Mouse (Mus musculus) spleen, adult 2 months (tissue): ENCODE measurements around the gene Ppp1r16b. TPM values are rescaled to one million over a fixed set of nuclear protein-coding genes. Genes with fewer than 3 reads are reported as not detected.

Experiments
- DNase-seq, 2 experiments: peaks; one replicate each; pipeline versions ENCODE4 v3.0.0 to v3.0.0-alpha.2; 2012 to 2021; ENCODE audit warnings: low spot score in 2 of 2, low read depth in 1 of 2
- H3K27ac ChIP-seq: fragments of 200-500 bp; 2 replicates; pipeline ENCODE4 v1.5.1; 2012; ENCODE audit warnings: low read length, inconsistent platforms; ENCODE audit not compliant: insufficient read depth
- H3K27me3 ChIP-seq: fragments of 200-500 bp; 2 replicates; pipeline ENCODE4 v1.6.1; 2012; ENCODE audit warnings: mild to moderate bottlenecking, moderate library complexity, low read length, inconsistent platforms; ENCODE audit not compliant: control insufficient read depth, insufficient read depth
- H3K36me3 ChIP-seq: fragments of 200-500 bp; 2 replicates; pipeline ENCODE4 v1.6.1; 2012; ENCODE audit warnings: mild to moderate bottlenecking, low read length, inconsistent platforms; ENCODE audit not compliant: control insufficient read depth, insufficient read depth
- H3K4me1 ChIP-seq: fragments of 200-500 bp; 2 replicates; pipeline ENCODE4 v1.6.1; 2011; ENCODE audit warnings: inconsistent platforms; ENCODE audit not compliant: control insufficient read depth, insufficient read depth, insufficient read length
- H3K4me3 ChIP-seq: fragments of 200-500 bp; 2 replicates; pipeline ENCODE4 v1.5.1; 2011; ENCODE audit warnings: mild to moderate bottlenecking, inconsistent platforms; ENCODE audit not compliant: insufficient read depth, insufficient read length; ENCODE audit errors: extremely low read depth
- CTCF ChIP-seq: fragments of 200-500 bp; IDR thresholded peaks from 2 replicates; pipeline ENCODE4 v1.5.1; 2011; ENCODE audit warnings: mild to moderate bottlenecking, inconsistent platforms; ENCODE audit not compliant: insufficient read depth, insufficient read length, insufficient replicate concordance; ENCODE audit errors: extremely low read depth
- POLR2A ChIP-seq: fragments of 200-500 bp; IDR thresholded peaks from 2 replicates; pipeline ENCODE4 v1.6.1; 2011; ENCODE audit warnings: low read depth, low read length, inconsistent platforms
- WGBS: fragments of 180-500 bp; shearing (Covaris S2); methylation state at CpG from one replicate; pipeline ENCODE4 v1.1.7; 2018; 5-methylcytosine and 5-hydroxymethylcytosine counted together
- polyA plus RNA-seq: library from polyadenylated mRNA; depleted of rRNA; stranded (reverse); fragments of >200 nt; gene quantifications from 2 replicates; pipeline ENCODE4 v1.2.3, GENCODE M21; 2012

Ppp1r16b gene
- polyA plus RNA-seq, 1 experiment, result 17.6 TPM

DNA sequence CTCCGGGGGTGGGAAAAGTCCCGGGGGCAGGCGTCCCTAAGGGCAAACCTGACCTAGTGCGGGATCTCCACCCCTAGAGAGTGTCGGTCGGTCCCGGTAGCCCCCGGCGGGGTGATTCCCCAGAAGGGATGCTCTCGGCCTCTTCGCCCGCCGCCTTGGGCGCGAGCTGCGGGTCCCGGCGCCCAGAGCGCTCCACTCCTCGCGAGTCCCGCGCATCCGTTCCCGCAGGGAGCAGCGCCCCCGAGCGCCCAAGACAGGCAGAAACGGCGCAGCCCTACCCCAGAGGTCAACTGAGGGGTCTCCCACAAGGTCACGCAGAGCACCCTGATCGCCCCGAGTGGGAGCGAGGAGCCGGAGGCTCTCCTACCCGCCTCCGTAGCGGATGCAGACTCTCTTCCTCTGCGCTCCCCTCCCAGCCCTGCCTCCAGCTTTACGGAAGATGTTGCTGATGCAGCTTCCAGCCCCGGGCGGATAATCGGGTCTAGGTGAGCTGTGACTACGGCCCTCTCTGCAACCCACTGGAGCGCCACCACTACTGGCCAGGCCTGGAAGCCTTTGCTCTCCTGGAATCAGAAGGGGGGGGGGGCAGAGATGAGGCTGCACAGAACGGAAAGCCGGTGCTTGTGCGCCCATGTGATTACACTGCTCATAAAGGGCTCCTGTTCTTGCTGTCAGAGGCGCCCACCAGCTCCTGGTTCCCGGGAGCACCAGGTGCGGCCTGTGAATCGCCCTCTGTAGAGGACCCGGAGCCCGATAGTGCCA lies 2.7 kb downstream of the Ppp1r16b start:
- H3K27ac ChIP-seq, result peak overlapping the region; percentile 91
- peak overlapping the region; percentile 90 for H3K4me3 ChIP-seq
- no peaks in the 10 kb centered on the region for H3K27me3 ChIP-seq
- DNase-seq, result peak in 1 of 2 experiments; percentile 62
- 0 out of 2 replicates have a peak, but pooled peaks cover 3% of the 10 kb centered on the region for H3K36me3 ChIP-seq
- WGBS, result under 1% methylated on average over 54 of the region's 54 CpGs
- TF ChIP-seq POLR2A (no peak; the same call in 1 of the 2 replicates), CTCF (no peak)
- H3K4me1 ChIP-seq, result peaks cover 31% of the 10 kb centered on the region

- 0 out of 2 replicates have a peak, but pooled peaks cover 3% of the 10 kb centered on the region for H3K36me3 ChIP-seq
- peak overlapping the region; percentile 90 for H3K4me3 ChIP-seq
- H3K27ac ChIP-seq, result peak overlapping the region; percentile 91
- TF ChIP-seq POLR2A (no peak), CTCF (no peak)
- no peaks in the 10 kb centered on the region for H3K27me3 ChIP-seq
- DNase-seq, result peak in 1 of 2 experiments; percentile 39
- WGBS, result 8% methylated on average over 23 of the region's 23 CpGs
- peaks cover 36% of the 10 kb centered on the region for H3K4me1 ChIP-seq
These were observed 3.3 kb downstream of the Ppp1r16b start for GRCm38 (mm10) chr2:158668433-158669010.

DNA sequence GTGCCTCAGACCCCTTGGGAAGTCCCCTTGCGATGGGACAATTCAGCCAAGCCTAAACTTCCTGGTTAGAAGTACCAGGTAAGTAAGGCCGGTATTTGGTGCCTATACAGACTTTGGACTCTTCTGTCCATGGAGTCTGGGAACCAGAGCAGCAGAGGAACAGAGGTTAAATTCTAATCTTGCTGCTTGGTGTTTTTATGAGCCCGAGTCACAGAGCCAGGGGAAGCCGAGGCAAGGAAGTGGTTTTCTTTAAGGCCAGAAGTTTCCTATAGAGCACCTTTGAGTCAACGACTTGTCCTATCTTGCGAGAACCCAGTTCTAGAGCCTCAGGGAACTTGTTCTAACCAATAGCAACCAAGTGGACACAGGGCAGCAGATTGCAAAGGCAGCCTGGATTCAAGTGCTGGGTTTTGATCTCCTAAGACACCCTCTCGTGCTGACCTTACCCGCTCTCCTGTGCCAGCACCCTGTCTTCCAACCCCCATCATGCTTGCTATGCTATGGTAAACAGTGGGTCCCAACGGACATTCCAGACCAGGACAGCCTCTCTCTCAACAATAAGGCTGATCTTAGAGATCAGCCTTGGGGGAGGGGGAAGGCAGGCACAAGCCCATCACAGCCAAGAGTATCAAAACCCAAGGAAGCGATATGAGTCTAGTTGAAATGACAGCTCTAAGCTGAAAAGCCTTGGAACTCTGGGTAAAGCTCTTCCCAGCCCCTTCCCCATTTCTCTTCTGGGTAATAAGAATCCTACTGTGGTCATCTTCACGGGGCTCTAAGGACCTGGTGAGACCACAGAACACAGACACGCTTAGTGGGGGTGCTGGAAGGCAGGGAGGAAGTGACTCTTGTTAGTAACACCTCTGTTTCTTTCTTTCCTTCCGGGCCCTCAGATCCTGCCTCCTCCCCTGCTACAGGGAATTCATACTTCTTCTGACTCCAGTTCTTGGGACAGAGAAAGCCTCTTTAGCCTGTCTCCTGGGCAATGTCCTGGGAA lies 4.3 kb downstream of the Ppp1r16b start:
- TF ChIP-seq CTCF (no peak), POLR2A (no peak)
- Histone ChIP-seq H3K4me3 (peak overlapping the region; percentile 90; the same call in 1 of the 2 replicates), H3K27ac (peak overlapping the region; percentile 91), H3K27me3 (no peaks in the 10 kb centered on the region), H3K4me1 (peaks cover 42% of the 10 kb centered on the region), H3K36me3 (0 out of 2 replicates have a peak, but pooled peaks cover 3% of the 10 kb centered on the region)
- DNase-seq, result peak in 1 of 2 experiments; percentile 39
- 25% methylated on average over 13 of the region's 13 CpGs for WGBS

GRCm38 (mm10) chr2:158670571-158670970 lies 5.4 kb downstream of the Ppp1r16b start:
- WGBS, result 72% methylated on average over 10 of the region's 10 CpGs

GRCm38 (mm10) chr2:158672829-158673228 lies 7.6 kb downstream of the Ppp1r16b start:
- 8% methylated on average over 6 of the region's 6 CpGs for WGBS
- Histone ChIP-seq H3K4me3 (no peak overlapping the region), H3K4me1 (peaks cover 53% of the 10 kb centered on the region), H3K36me3 (0 out of 2 replicates have a peak, but pooled peaks cover 3% of the 10 kb centered on the region), H3K27me3 (no peaks in the 10 kb centered on the region), H3K27ac (peak overlapping the region; percentile 61)
- DNase-seq, result peak in 1 of 2 experiments; percentile 29
- TF ChIP-seq CTCF, result no peak
- TF ChIP-seq POLR2A, result no peak

More at GRCm38 (mm10) chr2:158670571-158670970, 5.4 kb downstream of the Ppp1r16b start:
- no peak for TF ChIP-seq CTCF
- TF ChIP-seq POLR2A, result no peak
- peaks cover 50% of the 10 kb centered on the region for H3K4me1 ChIP-seq
- H3K27ac ChIP-seq, result peak overlapping the region; percentile 91
- DNase-seq, result no peak
- H3K36me3 ChIP-seq, result 0 out of 2 replicates have a peak, but pooled peaks cover 3% of the 10 kb centered on the region
- no peak overlapping the region for H3K4me3 ChIP-seq
- H3K27me3 ChIP-seq, result no peaks in the 10 kb centered on the region

DNA sequence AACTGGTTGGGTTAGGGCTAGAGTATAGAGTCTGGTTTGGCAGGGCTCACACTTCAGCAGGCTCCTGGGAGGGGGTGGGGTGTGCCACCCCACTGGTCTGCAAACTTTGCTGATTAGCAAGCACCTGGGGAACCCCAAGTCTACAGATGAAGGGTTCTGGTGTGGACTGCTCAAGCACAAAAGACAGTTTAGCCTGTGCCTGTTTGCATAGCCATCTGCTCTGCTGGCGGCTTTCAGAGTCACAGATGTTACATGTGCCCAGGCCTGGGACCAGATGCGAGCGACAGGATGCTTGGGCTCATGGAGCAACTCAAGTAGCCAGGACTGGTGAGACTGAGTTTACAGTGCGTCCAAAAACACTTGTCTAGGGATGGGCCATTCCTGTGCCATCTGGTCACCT lies 8.3 kb downstream of the Ppp1r16b start:
- peak; percentile 57 to 65 for DNase-seq
- Histone ChIP-seq H3K4me3 (no peak overlapping the region), H3K27me3 (no peaks in the 10 kb centered on the region), H3K27ac (peak overlapping the region; percentile 61), H3K36me3 (0 out of 2 replicates have a peak, but pooled peaks cover 3% of the 10 kb centered on the region), H3K4me1 (peaks cover 58% of the 10 kb centered on the region)
- 29% methylated on average over 4 of the region's 4 CpGs for WGBS
- TF ChIP-seq POLR2A (no peak), CTCF (no peak)
